Mouse (Mus musculus): ENCODE measurements at regions not wholly inside any gene's neighbourhood (a gene's known extent, or its start where the extent isn't known, plus 50 kb on each side); places are given as distances from the start of the nearest gene placed in this dataset.
A peak's percentile ranks its signal among the peaks of the same experiment; 100 is the strongest.

DNA sequence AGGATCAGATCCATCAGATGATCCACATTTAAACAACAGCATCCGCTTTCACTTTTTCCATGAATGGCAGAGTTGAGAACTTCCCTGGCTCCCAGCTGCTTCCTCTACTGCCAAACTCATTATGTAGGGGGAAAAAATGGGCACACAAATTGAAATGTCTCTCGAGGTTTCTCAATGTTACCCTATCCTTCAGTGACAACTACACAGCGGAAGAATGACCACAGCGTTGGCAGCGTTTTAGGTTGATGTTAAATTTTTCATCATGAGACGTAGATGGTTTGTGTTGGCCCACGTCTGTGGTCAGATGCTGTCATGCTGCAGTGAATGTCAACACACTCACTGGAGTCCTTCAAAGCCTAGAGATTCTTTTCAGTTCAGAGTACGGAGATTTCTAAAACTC lies 149.0 kb upstream of the Paip1 start:
- Histone ChIP-seq H3K4me1 (ENCODE audit: control insufficient read depth, insufficient read depth, low read length) (no peaks in the 10 kb centered on the region), H3K36me3 (ENCODE audit: control insufficient read depth, insufficient read depth, low read length) (no peaks in the 10 kb centered on the region), H3K9ac (ENCODE audit: low read depth, low read length) (no peak overlapping the region), H3K9me3 (ENCODE audit: control insufficient read depth, low read length) (no peaks in the 10 kb centered on the region), H3K27ac (ENCODE audit: low read length) (no peak overlapping the region), H3K4me3 (ENCODE audit: low read length) (no peak overlapping the region), H3K27me3 (replicated peaks; ENCODE audit: control insufficient read depth, insufficient read depth, low read length) (no peaks in the 10 kb centered on the region), H3K4me2 (ENCODE audit: low read depth, low read length) (no peak overlapping the region)
- no peak for ATAC-seq
- WGBS: 91% methylated on average over 8 of the region's 8 CpGs

- H3K4me3 ChIP-seq (ENCODE audit: low read length): no peak overlapping the region
- no peaks in the 10 kb centered on the region for H3K27me3 ChIP-seq (replicated peaks; ENCODE audit: control insufficient read depth, insufficient read depth, low read length)
- no peaks in the 10 kb centered on the region for H3K4me1 ChIP-seq (ENCODE audit: control insufficient read depth, insufficient read depth, low read length)
- H3K9me3 ChIP-seq (ENCODE audit: control insufficient read depth, low read length): no peaks in the 10 kb centered on the region
- no peak overlapping the region for H3K9ac ChIP-seq (ENCODE audit: low read depth, low read length)
- H3K4me2 ChIP-seq (ENCODE audit: low read depth, low read length): no peak overlapping the region
- WGBS: 75% methylated on average over 5 of the region's 5 CpGs
- ATAC-seq: no peak
- no peak overlapping the region for H3K27ac ChIP-seq (ENCODE audit: low read length)
- no peaks in the 10 kb centered on the region for H3K36me3 ChIP-seq (ENCODE audit: control insufficient read depth, insufficient read depth, low read length)
Observed at GRCm38 (mm10) chr13:119280622-119281021, 147.8 kb upstream of the Paip1 start.

GRCm38 (mm10) chr13:119283448-119283847 lies 145.0 kb upstream of the Paip1 start:
- Histone ChIP-seq H3K4me3 (ENCODE audit: low read length) (no peak overlapping the region), H3K9me3 (ENCODE audit: control insufficient read depth, low read length) (no peaks in the 10 kb centered on the region), H3K4me1 (ENCODE audit: control insufficient read depth, insufficient read depth, low read length) (no peaks in the 10 kb centered on the region), H3K27me3 (replicated peaks; ENCODE audit: control insufficient read depth, insufficient read depth, low read length) (no peaks in the 10 kb centered on the region), H3K36me3 (ENCODE audit: control insufficient read depth, insufficient read depth, low read length) (no peaks in the 10 kb centered on the region), H3K9ac (ENCODE audit: low read depth, low read length) (no peak overlapping the region), H3K4me2 (ENCODE audit: low read depth, low read length) (no peak overlapping the region), H3K27ac (ENCODE audit: low read length) (no peak overlapping the region)
- peak; percentile 36; the same call in 1 of the 2 replicates for ATAC-seq
- WGBS: 55% methylated on average over 6 of the region's 6 CpGs

- H3K4me3 ChIP-seq (ENCODE audit: low read length): no peak overlapping the region
- no peak for ATAC-seq
- H3K4me2 ChIP-seq (ENCODE audit: low read depth, low read length): no peak overlapping the region
- no peak overlapping the region for H3K27ac ChIP-seq (ENCODE audit: low read length)
- WGBS: 93% methylated on average over 1 of the region's 1 CpGs
- H3K9ac ChIP-seq (ENCODE audit: low read depth, low read length): no peak overlapping the region
- no peaks in the 10 kb centered on the region for H3K4me1 ChIP-seq (ENCODE audit: control insufficient read depth, insufficient read depth, low read length)
- no peaks in the 10 kb centered on the region for H3K36me3 ChIP-seq (ENCODE audit: control insufficient read depth, insufficient read depth, low read length)
- H3K9me3 ChIP-seq (ENCODE audit: control insufficient read depth, low read length): no peaks in the 10 kb centered on the region
- H3K27me3 ChIP-seq (replicated peaks; ENCODE audit: control insufficient read depth, insufficient read depth, low read length): no peaks in the 10 kb centered on the region
Observed at GRCm38 (mm10) chr13:119309238-119309637, 119.2 kb upstream of the Paip1 start.

DNA sequence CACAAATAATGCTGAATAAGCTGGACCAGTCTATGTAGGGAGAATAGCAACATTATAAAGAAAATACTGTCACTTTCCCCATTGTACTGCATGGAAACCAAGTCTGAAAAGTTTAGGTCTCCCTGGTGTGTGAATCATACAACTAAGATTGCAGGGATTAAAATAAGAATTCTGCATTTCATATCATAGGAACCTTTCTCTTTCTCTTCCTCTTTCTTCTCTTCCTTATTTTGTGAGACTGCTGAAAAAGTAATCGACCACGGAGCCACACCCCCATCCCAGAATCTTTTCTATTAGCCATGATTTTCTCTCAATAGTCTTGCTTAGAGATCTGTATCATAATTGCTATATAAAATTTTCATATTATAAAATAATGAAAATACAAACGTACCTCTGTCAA lies 118.4 kb upstream of the Paip1 start:
- Histone ChIP-seq H3K27ac (ENCODE audit: low read length) (no peak overlapping the region), H3K27me3 (replicated peaks; ENCODE audit: control insufficient read depth, insufficient read depth, low read length) (no peaks in the 10 kb centered on the region), H3K4me2 (ENCODE audit: low read depth, low read length) (no peak overlapping the region), H3K4me1 (ENCODE audit: control insufficient read depth, insufficient read depth, low read length) (no peaks in the 10 kb centered on the region), H3K36me3 (ENCODE audit: control insufficient read depth, insufficient read depth, low read length) (no peaks in the 10 kb centered on the region), H3K9me3 (ENCODE audit: control insufficient read depth, low read length) (no peaks in the 10 kb centered on the region), H3K9ac (ENCODE audit: low read depth, low read length) (no peak overlapping the region), H3K4me3 (ENCODE audit: low read length) (no peak overlapping the region)
- WGBS: 82% methylated on average over 3 of the region's 3 CpGs
- ATAC-seq: no peak

DNA sequence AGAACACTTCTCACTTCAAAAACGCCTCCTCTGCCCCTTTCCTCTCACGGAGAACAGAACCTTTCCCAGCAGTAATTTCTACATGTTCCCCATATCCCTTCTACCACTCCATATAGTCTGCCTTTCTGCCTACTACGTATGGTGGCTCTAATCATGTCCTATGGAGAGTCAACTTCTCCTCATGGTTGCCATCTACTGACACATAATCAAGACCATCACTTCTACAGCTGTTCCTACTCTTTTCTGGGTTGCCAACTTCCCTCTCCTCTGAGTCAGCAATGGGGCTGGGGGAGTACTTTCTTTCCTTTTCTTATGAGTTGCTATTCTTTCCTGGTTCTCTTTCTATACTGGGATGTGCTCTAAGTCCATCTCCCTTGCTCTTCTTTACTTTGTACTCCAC lies 114.0 kb upstream of the Paip1 start:
- 82% methylated on average over 3 of the region's 3 CpGs for WGBS
- Histone ChIP-seq H3K4me2 (ENCODE audit: low read depth, low read length) (no peak overlapping the region), H3K4me1 (ENCODE audit: control insufficient read depth, insufficient read depth, low read length) (no peaks in the 10 kb centered on the region), H3K4me3 (ENCODE audit: low read length) (no peak overlapping the region), H3K27ac (ENCODE audit: low read length) (no peak overlapping the region), H3K36me3 (ENCODE audit: control insufficient read depth, insufficient read depth, low read length) (no peaks in the 10 kb centered on the region), H3K27me3 (replicated peaks; ENCODE audit: control insufficient read depth, insufficient read depth, low read length) (no peaks in the 10 kb centered on the region), H3K9ac (ENCODE audit: low read depth, low read length) (no peak overlapping the region), H3K9me3 (ENCODE audit: control insufficient read depth, low read length) (no peaks in the 10 kb centered on the region)
- ATAC-seq: no peak

DNA sequence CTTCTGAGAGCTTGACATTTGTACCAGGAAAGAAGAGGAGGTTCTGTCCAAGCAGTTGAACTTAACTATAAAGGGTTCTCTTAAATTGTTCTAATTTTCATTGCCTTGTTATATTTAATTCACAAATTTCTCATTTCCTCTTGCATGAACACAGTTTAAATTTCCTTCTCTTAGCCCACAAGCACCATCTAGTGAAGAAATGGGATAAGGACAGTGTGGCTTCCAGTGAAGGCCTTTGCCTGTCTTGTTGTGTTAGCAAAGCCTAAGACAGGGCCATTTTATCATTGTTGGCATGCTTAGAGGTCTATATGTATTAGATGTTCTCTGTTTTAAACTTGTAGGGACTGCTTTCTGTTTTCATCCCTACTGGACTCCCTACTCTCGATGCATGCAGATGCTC lies 110.0 kb upstream of the Paip1 start:
- no peaks in the 10 kb centered on the region for H3K9me3 ChIP-seq (ENCODE audit: control insufficient read depth, low read length)
- H3K27me3 ChIP-seq (replicated peaks; ENCODE audit: control insufficient read depth, insufficient read depth, low read length): no peaks in the 10 kb centered on the region
- H3K9ac ChIP-seq (ENCODE audit: low read depth, low read length): no peak overlapping the region
- no peaks in the 10 kb centered on the region for H3K36me3 ChIP-seq (ENCODE audit: control insufficient read depth, insufficient read depth, low read length)
- 80% methylated on average over 1 of the region's 1 CpGs for WGBS
- H3K27ac ChIP-seq (ENCODE audit: low read length): no peak overlapping the region
- no peak overlapping the region for H3K4me2 ChIP-seq (ENCODE audit: low read depth, low read length)
- no peak overlapping the region for H3K4me3 ChIP-seq (ENCODE audit: low read length)
- H3K4me1 ChIP-seq (ENCODE audit: control insufficient read depth, insufficient read depth, low read length): no peaks in the 10 kb centered on the region
- ATAC-seq: no peak

- Histone ChIP-seq H3K27ac (ENCODE audit: low read length) (no peak overlapping the region), H3K9me3 (ENCODE audit: control insufficient read depth, low read length) (no peaks in the 10 kb centered on the region), H3K4me3 (ENCODE audit: low read length) (no peak overlapping the region), H3K4me1 (ENCODE audit: control insufficient read depth, insufficient read depth, low read length) (no peaks in the 10 kb centered on the region), H3K27me3 (replicated peaks; ENCODE audit: control insufficient read depth, insufficient read depth, low read length) (no peaks in the 10 kb centered on the region), H3K4me2 (ENCODE audit: low read depth, low read length) (no peak overlapping the region), H3K9ac (ENCODE audit: low read depth, low read length) (no peak overlapping the region), H3K36me3 (ENCODE audit: control insufficient read depth, insufficient read depth, low read length) (no peaks in the 10 kb centered on the region)
- 91% methylated on average over 2 of the region's 2 CpGs for whole genome bisulfite sequencing
- no peak for ATAC-seq
Observed at GRCm38 (mm10) chr13:119325510-119325909, 102.9 kb upstream of the Paip1 start.

- H3K27me3 ChIP-seq (replicated peaks; ENCODE audit: control insufficient read depth, insufficient read depth, low read length): no peaks in the 10 kb centered on the region
- H3K4me1 ChIP-seq (ENCODE audit: control insufficient read depth, insufficient read depth, low read length): no peaks in the 10 kb centered on the region
- H3K4me2 ChIP-seq (ENCODE audit: low read depth, low read length): no peak overlapping the region
- H3K9ac ChIP-seq (ENCODE audit: low read depth, low read length): no peak overlapping the region
- ATAC-seq: no peak
- 85% methylated on average over 5 of the region's 5 CpGs for WGBS
- no peak overlapping the region for H3K27ac ChIP-seq (ENCODE audit: low read length)
- H3K9me3 ChIP-seq (ENCODE audit: control insufficient read depth, low read length): no peaks in the 10 kb centered on the region
- no peak overlapping the region for H3K4me3 ChIP-seq (ENCODE audit: low read length)
- H3K36me3 ChIP-seq (ENCODE audit: control insufficient read depth, insufficient read depth, low read length): no peaks in the 10 kb centered on the region
Observed at GRCm38 (mm10) chr13:119326877-119327625, 101.3 kb upstream of the Paip1 start.

DNA sequence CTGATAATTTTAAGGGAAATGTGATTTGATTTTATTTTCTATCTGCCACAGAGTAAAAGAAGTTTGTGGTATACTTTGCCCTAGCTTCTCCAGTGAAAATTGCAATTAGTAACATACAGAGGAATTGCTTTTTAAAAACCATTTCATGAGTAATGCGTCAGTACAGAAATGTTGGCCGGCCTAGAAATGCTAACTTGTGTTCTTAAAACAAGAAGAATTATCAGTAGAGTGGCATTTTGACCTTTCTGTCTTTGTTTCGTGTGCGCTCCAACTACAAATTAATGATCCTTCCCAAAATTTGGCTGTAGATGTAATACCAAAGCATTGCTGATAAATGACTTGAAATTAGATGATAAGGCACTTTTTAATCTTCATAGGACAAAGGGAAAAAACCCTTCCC lies 99.7 kb upstream of the Paip1 start:
- WGBS: 84% methylated on average over 4 of the region's 4 CpGs
- H3K27ac ChIP-seq (ENCODE audit: low read length): no peak overlapping the region
- H3K4me1 ChIP-seq (ENCODE audit: control insufficient read depth, insufficient read depth, low read length): no peaks in the 10 kb centered on the region
- no peaks in the 10 kb centered on the region for H3K27me3 ChIP-seq (replicated peaks; ENCODE audit: control insufficient read depth, insufficient read depth, low read length)
- H3K36me3 ChIP-seq (ENCODE audit: control insufficient read depth, insufficient read depth, low read length): no peaks in the 10 kb centered on the region
- no peak overlapping the region for H3K9ac ChIP-seq (ENCODE audit: low read depth, low read length)
- no peak overlapping the region for H3K4me3 ChIP-seq (ENCODE audit: low read length)
- H3K9me3 ChIP-seq (ENCODE audit: control insufficient read depth, low read length): no peaks in the 10 kb centered on the region
- no peak overlapping the region for H3K4me2 ChIP-seq (ENCODE audit: low read depth, low read length)
- ATAC-seq: no peak

Measured in intestine, embryonic 16.5 days (tissue).